Mouse (Mus musculus): ENCODE measurements around the gene S100a8. TPM values are rescaled to one million over a fixed set of nuclear protein-coding genes. Genes with fewer than 3 reads are reported as not detected.

Gene S100a8
- polyA plus RNA-seq, 1 experiment from 2014 or later, result 22.6 TPM

DNA sequence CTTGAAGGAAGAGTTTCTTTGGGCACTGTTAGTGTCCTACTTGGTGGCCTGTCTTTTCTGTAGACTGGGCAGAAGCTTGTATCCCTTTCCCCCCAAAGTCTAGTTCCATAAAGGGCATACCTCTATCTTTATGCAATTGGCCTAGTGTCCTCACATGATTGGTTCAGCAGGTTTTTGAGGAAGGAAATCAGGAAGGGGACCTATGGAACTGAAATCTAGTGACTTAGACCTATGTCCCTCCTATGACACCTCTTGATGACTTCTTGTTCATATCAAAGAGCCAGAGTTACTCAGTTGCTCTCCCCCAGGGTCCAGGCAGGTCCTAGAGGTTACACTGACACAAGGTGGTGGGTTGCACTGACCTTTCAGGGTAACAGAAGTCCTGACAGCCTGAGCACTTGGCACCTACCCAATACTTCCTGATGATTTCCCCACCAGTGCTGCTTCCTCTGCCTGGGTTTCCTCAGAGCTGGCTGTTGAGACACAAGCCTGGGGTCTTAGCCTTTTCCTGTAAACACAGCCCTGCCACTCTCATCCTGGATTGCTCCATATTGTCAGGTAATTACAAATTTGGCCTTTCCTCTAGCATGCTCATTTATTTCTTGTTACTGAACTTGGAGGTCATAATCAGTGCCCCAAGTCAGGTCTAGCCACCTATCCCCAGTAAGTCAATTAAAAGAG, 9.3 kb upstream of the S100a8 start:
- no peak overlapping the region for H3K4me2 ChIP-seq (replicated peaks; ENCODE audit: low read depth, low read length)
- no peak overlapping the region for H3K27ac ChIP-seq (ENCODE audit: low read length)
- no peak overlapping the region for H3K9ac ChIP-seq (replicated peaks; ENCODE audit: low read length)
- ATAC-seq (ENCODE audit: low FRiP score, low TSS enrichment), result no peak
- H3K36me3 ChIP-seq (ENCODE audit: insufficient read depth, low read length), result no peaks in the 10 kb centered on the region
- no peaks in the 10 kb centered on the region for H3K9me3 ChIP-seq (ENCODE audit: low read length)
- H3K27me3 ChIP-seq (ENCODE audit: insufficient read depth, low read length), result no peaks in the 10 kb centered on the region
- H3K4me3 ChIP-seq (ENCODE audit: low read length), result no peak overlapping the region
- no peaks in the 10 kb centered on the region for H3K4me1 ChIP-seq (ENCODE audit: insufficient read depth, low read length)

DNA sequence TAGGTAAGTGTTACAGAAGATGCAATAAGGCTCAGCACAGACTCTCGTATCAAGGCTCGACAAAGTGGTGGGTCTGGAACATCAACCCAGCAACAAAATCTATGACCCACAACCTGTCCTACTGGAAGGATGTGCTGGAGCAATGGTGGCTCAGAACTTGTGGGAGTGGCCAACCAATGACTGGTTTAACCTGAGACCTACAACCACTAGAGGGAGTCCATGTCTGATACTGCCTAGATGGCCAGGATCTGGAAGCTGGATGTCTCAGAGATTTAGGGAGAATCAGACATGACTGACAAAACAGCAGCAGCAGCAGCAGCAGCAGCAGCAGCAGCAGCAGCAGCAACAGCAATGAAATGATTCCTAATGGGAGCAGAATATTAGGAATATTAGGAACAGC, 4.6 kb upstream of the S100a8 start:
- H3K9ac ChIP-seq (replicated peaks; ENCODE audit: low read length), result no peak overlapping the region
- no peak overlapping the region for H3K4me3 ChIP-seq (ENCODE audit: low read length)
- H3K4me1 ChIP-seq (ENCODE audit: insufficient read depth, low read length), result no peaks in the 10 kb centered on the region
- no peaks in the 10 kb centered on the region for H3K27me3 ChIP-seq (ENCODE audit: insufficient read depth, low read length)
- H3K36me3 ChIP-seq (ENCODE audit: insufficient read depth, low read length), result no peaks in the 10 kb centered on the region
- H3K4me2 ChIP-seq (replicated peaks; ENCODE audit: low read depth, low read length), result no peak overlapping the region
- ATAC-seq (ENCODE audit: low FRiP score, low TSS enrichment), result no peak
- H3K9me3 ChIP-seq (ENCODE audit: low read length), result no peaks in the 10 kb centered on the region
- no peak overlapping the region for H3K27ac ChIP-seq (ENCODE audit: low read length)
- 82% methylated on average over 2 of the region's 2 CpGs for WGBS

DNA sequence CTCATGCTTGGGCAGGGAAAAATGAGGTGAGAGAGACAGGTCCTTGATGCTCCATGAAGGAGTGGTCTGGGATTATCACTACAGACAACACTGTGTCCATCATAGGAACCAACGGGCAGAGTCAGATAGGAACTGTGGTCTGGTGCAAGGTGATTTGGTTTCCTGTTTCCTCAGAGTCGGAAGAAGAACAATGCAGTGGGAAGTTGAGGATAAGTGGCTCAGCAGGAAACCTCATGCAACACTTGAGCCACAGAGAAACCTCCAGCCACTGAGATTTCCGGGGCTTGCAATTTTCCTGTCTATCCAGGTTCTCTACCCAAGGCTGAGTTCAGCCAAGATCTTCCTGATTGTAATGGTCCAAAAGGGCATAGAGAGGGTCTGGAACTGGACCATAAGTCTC, 9.9 kb downstream of the S100a8 start:
- Histone ChIP-seq H3K9ac (replicated peaks; ENCODE audit: low read length) (no peak overlapping the region), H3K27ac (ENCODE audit: low read length) (no peak overlapping the region), H3K4me3 (ENCODE audit: low read length) (no peak overlapping the region), H3K36me3 (ENCODE audit: insufficient read depth, low read length) (no peaks in the 10 kb centered on the region), H3K4me2 (replicated peaks; ENCODE audit: low read depth, low read length) (no peak overlapping the region), H3K27me3 (ENCODE audit: insufficient read depth, low read length) (no peaks in the 10 kb centered on the region), H3K4me1 (ENCODE audit: insufficient read depth, low read length) (no peaks in the 10 kb centered on the region), H3K9me3 (ENCODE audit: low read length) (no peaks in the 10 kb centered on the region)
- ATAC-seq (ENCODE audit: low FRiP score, low TSS enrichment), result no peak
- WGBS, result 67% methylated on average over 3 of the region's 3 CpGs

DNA sequence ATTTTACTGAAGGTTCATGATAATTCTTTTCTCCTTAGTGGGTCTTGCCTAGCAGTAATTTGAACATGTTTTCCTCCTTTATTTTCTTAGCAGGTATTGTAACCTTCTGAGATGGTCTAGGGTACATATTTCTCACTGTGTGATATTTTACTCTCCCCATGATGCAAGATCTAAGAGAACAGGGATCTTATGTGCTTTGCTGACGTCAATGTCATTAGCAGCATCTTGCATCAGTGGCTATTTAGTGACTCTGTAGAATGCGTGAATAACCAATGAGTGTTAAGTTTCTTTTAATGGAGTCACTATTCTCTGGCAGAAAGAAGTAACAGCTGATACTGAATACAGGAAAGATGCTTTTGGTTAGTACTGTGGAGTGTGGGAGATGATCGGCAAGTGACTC, 15.2 kb downstream of the S100a8 start:
- 87% methylated on average over 3 of the region's 3 CpGs for WGBS
- Histone ChIP-seq H3K9me3 (ENCODE audit: low read length) (no peaks in the 10 kb centered on the region), H3K27me3 (ENCODE audit: insufficient read depth, low read length) (no peaks in the 10 kb centered on the region), H3K4me3 (ENCODE audit: low read length) (no peak overlapping the region), H3K27ac (ENCODE audit: low read length) (no peak overlapping the region), H3K4me2 (replicated peaks; ENCODE audit: low read depth, low read length) (no peak overlapping the region), H3K36me3 (ENCODE audit: insufficient read depth, low read length) (no peaks in the 10 kb centered on the region), H3K9ac (replicated peaks; ENCODE audit: low read length) (no peak overlapping the region), H3K4me1 (ENCODE audit: insufficient read depth, low read length) (no peaks in the 10 kb centered on the region)
- no peak for ATAC-seq (ENCODE audit: low FRiP score, low TSS enrichment)

DNA sequence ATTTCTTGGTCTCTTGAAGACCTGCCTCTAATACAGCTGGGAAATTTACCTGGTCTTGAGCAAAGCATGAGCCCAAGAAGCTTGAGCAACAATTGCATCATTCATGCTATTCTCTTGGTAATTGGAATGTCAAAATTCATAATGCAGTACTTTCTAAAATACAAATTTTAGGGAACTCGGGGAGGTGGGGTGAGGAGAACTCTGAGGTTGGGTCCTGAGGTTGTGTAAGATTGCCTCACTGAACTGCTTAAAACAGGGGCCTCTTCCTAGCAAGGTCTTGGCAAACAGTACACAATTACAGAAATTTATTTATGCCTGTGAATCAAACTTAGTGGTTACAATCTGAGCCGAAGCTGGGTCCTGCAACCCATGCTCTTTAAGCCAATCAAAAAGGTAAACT, 18.1 kb downstream of the S100a8 start:
- WGBS, result 92% methylated on average over 2 of the region's 2 CpGs
- H3K4me1 ChIP-seq (ENCODE audit: insufficient read depth, low read length), result no peaks in the 10 kb centered on the region
- ATAC-seq (ENCODE audit: low FRiP score, low TSS enrichment), result no peak

DNA sequence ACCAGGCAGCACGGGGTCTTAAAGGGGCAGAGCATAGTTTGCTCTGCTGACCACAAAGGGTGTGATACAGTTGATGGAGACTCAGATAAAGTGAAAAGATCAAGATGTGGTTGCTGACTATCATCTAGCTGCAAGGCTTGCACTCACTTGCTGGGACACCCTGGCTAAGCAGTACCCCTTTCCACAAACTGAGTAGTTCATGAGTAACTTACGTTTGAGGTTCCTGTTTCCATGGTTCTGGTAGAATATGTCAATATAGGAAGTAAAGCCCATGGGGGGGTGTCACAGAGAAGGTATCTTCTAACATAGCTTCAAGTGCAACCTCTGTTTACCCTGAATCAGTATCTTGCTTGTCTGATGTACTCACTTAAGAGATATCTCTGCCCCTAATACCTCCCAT, 24.7 kb downstream of the S100a8 start:
- 78% methylated on average over 2 of the region's 2 CpGs for WGBS

More for the DNA sequence above, 18.1 kb downstream of the S100a8 start:
- Histone ChIP-seq H3K4me3 (ENCODE audit: low read length) (no peak overlapping the region), H3K4me2 (replicated peaks; ENCODE audit: low read depth, low read length) (no peak overlapping the region), H3K9me3 (ENCODE audit: low read length) (no peaks in the 10 kb centered on the region), H3K27me3 (ENCODE audit: insufficient read depth, low read length) (no peaks in the 10 kb centered on the region), H3K27ac (ENCODE audit: low read length) (no peak overlapping the region), H3K36me3 (ENCODE audit: insufficient read depth, low read length) (no peaks in the 10 kb centered on the region), H3K9ac (replicated peaks; ENCODE audit: low read length) (no peak overlapping the region)

DNA sequence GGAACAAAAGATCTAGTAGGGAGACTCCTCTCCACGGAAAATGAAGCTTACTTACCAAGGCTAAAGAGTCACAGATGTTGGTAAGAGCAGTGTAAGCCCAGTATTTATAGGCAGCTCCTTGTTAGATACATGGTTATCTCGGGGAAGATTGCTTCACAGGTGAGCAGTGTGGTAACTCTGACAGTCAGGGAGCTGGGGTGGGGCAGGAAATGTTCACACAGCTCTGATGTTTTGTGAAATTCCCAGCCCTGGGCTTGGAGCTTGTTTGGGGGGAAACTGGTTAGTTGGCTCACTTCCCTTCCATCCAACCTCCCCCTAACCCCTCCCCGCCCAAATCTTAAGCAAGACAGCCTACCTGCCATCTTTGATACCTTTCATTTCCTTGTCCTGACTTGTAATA, 26.8 kb downstream of the S100a8 start, which contains the start of gene S100a9:
Gene S100a9 (minus strand): TSS at position 109 of the 400 bp plus-strand sequence.
- no peaks in the 10 kb centered on the region for H3K4me1 ChIP-seq (ENCODE audit: insufficient read depth, low read length)
- no peaks in the 10 kb centered on the region for H3K36me3 ChIP-seq (ENCODE audit: insufficient read depth, low read length)
- WGBS, result 77% methylated on average over 3 of the region's 3 CpGs
- H3K9ac ChIP-seq (replicated peaks; ENCODE audit: low read length), result no peak within 1 kb of the TSS
- H3K4me3 ChIP-seq (ENCODE audit: low read length), result no peak within 1 kb of the TSS
- H3K27me3 ChIP-seq (ENCODE audit: insufficient read depth, low read length), result no peaks in the 10 kb centered on the region
- H3K9me3 ChIP-seq (ENCODE audit: low read length), result no peaks in the 10 kb centered on the region
- ATAC-seq (ENCODE audit: low FRiP score, low TSS enrichment), result no peak
- H3K4me2 ChIP-seq (replicated peaks; ENCODE audit: low read depth, low read length), result no peak within 1 kb of the TSS
- no peak within 1 kb of the TSS for H3K27ac ChIP-seq (ENCODE audit: low read length)

More for the DNA sequence above, 24.7 kb downstream of the S100a8 start:
- H3K36me3 ChIP-seq (ENCODE audit: insufficient read depth, low read length), result no peaks in the 10 kb centered on the region
- H3K9me3 ChIP-seq (ENCODE audit: low read length), result no peaks in the 10 kb centered on the region
- no peak overlapping the region for H3K9ac ChIP-seq (replicated peaks; ENCODE audit: low read length)
- no peaks in the 10 kb centered on the region for H3K27me3 ChIP-seq (ENCODE audit: insufficient read depth, low read length)
- H3K4me2 ChIP-seq (replicated peaks; ENCODE audit: low read depth, low read length), result no peak overlapping the region
- no peak for ATAC-seq (ENCODE audit: low FRiP score, low TSS enrichment)
- H3K4me1 ChIP-seq (ENCODE audit: insufficient read depth, low read length), result no peaks in the 10 kb centered on the region
- no peak overlapping the region for H3K27ac ChIP-seq (ENCODE audit: low read length)
- H3K4me3 ChIP-seq (ENCODE audit: low read length), result no peak overlapping the region

DNA sequence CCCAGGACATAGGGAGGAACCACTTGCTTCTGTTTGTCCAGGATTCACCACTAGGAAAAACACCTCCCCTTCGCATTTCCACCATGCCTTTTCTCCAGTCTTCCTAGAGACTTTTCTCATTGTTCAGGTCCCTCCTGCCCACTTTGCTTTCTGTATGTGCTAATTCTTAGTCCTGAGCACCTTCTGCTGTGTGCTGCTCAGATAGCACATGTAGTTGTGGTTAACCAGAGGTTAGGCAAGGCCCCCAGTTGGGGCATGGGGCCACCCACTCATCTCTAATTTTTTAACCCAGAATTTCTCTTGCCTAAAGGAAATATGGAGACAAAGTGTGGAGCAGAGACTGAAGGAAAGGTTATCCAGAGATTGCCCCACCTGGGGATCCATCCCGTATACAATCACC, 33.5 kb downstream of the S100a8 start:
- no peaks in the 10 kb centered on the region for H3K36me3 ChIP-seq (ENCODE audit: insufficient read depth, low read length)
- no peak overlapping the region for H3K9ac ChIP-seq (replicated peaks; ENCODE audit: low read length)
- no peak overlapping the region for H3K27ac ChIP-seq (ENCODE audit: low read length)
- H3K4me2 ChIP-seq (replicated peaks; ENCODE audit: low read depth, low read length), result no peak overlapping the region
- no peaks in the 10 kb centered on the region for H3K9me3 ChIP-seq (ENCODE audit: low read length)
- 85% methylated on average over 2 of the region's 2 CpGs for WGBS
- no peak for ATAC-seq (ENCODE audit: low FRiP score, low TSS enrichment)
- H3K4me1 ChIP-seq (ENCODE audit: insufficient read depth, low read length), result no peaks in the 10 kb centered on the region
- H3K27me3 ChIP-seq (ENCODE audit: insufficient read depth, low read length), result no peaks in the 10 kb centered on the region
- no peak overlapping the region for H3K4me3 ChIP-seq (ENCODE audit: low read length)

DNA sequence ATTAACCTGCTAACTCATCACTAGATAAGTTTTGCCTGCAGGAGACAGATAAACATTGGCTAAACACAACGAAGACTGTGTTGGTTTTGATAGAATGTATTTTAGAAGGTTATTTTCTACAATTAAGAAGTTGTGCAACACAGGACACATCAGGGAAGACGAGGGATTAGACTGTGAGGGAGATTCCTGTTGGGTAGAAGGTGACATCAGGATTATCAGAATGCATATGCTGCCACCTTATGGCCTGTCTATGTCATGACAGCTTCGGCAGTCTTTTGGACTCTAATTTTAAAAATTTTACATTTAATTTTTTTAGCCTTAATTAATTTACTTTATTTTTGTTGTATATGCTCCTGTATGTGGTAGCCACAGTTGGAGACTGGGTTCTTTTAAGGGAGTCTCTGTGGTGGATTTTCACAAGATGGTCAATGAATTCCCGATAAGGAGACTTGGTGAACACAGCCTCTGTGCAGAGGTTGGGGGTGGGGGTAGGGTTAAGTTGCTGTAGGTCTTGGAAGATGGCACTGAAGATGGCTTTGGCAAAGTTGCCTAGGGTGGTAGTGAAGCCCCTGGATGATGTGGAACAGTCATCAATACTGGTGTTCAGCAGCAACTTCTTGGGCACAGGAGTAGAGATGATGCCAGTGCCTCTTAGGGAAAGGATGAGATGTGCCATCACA, 39.9 kb downstream of the S100a8 start:
- no peaks in the 10 kb centered on the region for H3K36me3 ChIP-seq (ENCODE audit: insufficient read depth, low read length)
- no peaks in the 10 kb centered on the region for H3K4me1 ChIP-seq (ENCODE audit: insufficient read depth, low read length)
- H3K27me3 ChIP-seq (ENCODE audit: insufficient read depth, low read length), result no peaks in the 10 kb centered on the region
- H3K27ac ChIP-seq (ENCODE audit: low read length), result no peak overlapping the region
- H3K4me3 ChIP-seq (ENCODE audit: low read length), result no peak overlapping the region
- no peak overlapping the region for H3K4me2 ChIP-seq (replicated peaks; ENCODE audit: low read depth, low read length)
- no peak overlapping the region for H3K9ac ChIP-seq (replicated peaks; ENCODE audit: low read length)
- ATAC-seq (ENCODE audit: low FRiP score, low TSS enrichment), result peak; percentile 64; the same call in 1 of the 2 replicates
- WGBS, result 22% methylated on average over 4 of the region's 4 CpGs
- no peaks in the 10 kb centered on the region for H3K9me3 ChIP-seq (ENCODE audit: low read length)
